Mouse (Mus musculus) lung, embryonic 16.5 days (tissue): ENCODE measurements at regions not wholly inside any gene's neighbourhood (a gene's known extent, or its start where the extent isn't known, plus 50 kb on each side); places are given as distances from the start of the nearest gene placed in this dataset.

Experiments
- ATAC-seq: fragments of 200-750 bp; cut with Nextera tagmentation; 2 replicates; pipeline ENCODE4 v1.8.0; 2017; ENCODE audit warnings: low read depth, mild to moderate bottlenecking, moderate library complexity
- H3K27ac ChIP-seq: fragments of 300-500 bp; sonication (generic); 2 replicates; pipeline ENCODE4 v1.5.1; 2014; ENCODE audit warnings: mild to moderate bottlenecking, control low read depth, low read length
- H3K27me3 ChIP-seq: fragments of 300-500 bp; sonication (generic); 2 replicates; pipeline ENCODE4 v1.6.1; 2014; ENCODE audit warnings: low read depth, low read length, mixed read lengths; ENCODE audit not compliant: control insufficient read depth, insufficient read depth
- H3K36me3 ChIP-seq: fragments of 300-500 bp; sonication (generic); 2 replicates; pipeline ENCODE4 v1.6.1; 2014; ENCODE audit warnings: low read length; ENCODE audit not compliant: control insufficient read depth, insufficient read depth
- H3K4me1 ChIP-seq: fragments of 300-500 bp; sonication (generic); replicated peaks from 2 replicates; pipeline ENCODE4 v1.6.1; 2014; ENCODE audit warnings: low read length, mixed read lengths; ENCODE audit not compliant: control insufficient read depth, insufficient read depth
- H3K4me2 ChIP-seq: fragments of 300-500 bp; sonication (generic); 2 replicates; pipeline ENCODE4 v1.6.1; 2014; ENCODE audit warnings: low read depth, low read length, control low read depth
- H3K4me3 ChIP-seq: fragments of 300-500 bp; sonication (generic); 2 replicates; pipeline ENCODE4 v1.5.1; 2014; ENCODE audit warnings: mild to moderate bottlenecking, low read length, control low read depth
- H3K9ac ChIP-seq: fragments of 300-500 bp; sonication (generic); 2 replicates; pipeline ENCODE4 v1.6.1; 2014; ENCODE audit warnings: low read length, control low read depth
- H3K9me3 ChIP-seq: fragments of 300-500 bp; sonication (generic); 2 replicates; pipeline ENCODE4 v1.6.1; 2016; ENCODE audit warnings: low read length; ENCODE audit not compliant: control insufficient read depth
- WGBS: fragments of 180-500 bp; shearing (Covaris S2); extraction: QIAGEN DNeasy Blood & Tissue Kit; methylation state at CpG from one replicate; pipeline ENCODE4 v1.1.7; 2014; 5-methylcytosine and 5-hydroxymethylcytosine counted together

- Histone ChIP-seq H3K27ac (peak overlapping the region; percentile 64), H3K4me2 (no peak overlapping the region), H3K27me3 (no peaks in the 10 kb centered on the region), H3K9me3 (no peaks in the 10 kb centered on the region), H3K4me3 (no peak overlapping the region), H3K36me3 (no peaks in the 10 kb centered on the region), H3K4me1 (peaks cover 26% of the 10 kb centered on the region), H3K9ac (no peak overlapping the region)
- ATAC-seq: no peak
- 31% methylated on average over 5 of the region's 5 CpGs for WGBS
Measured at GRCm38 (mm10) chr7:129794276-129794675, 202.6 kb downstream of the Wdr11 start.

- no peaks in the 10 kb centered on the region for H3K9me3 ChIP-seq
- H3K4me3 ChIP-seq: no peak overlapping the region
- no peak overlapping the region for H3K9ac ChIP-seq
- peak overlapping the region; percentile 44 for H3K27ac ChIP-seq
- ATAC-seq: no peak
- no peaks in the 10 kb centered on the region for H3K36me3 ChIP-seq
- WGBS: 71% methylated on average over 5 of the region's 5 CpGs
- peaks cover 45% of the 10 kb centered on the region for H3K4me1 ChIP-seq
- H3K4me2 ChIP-seq: no peak overlapping the region
- H3K27me3 ChIP-seq: no peaks in the 10 kb centered on the region
Measured at GRCm38 (mm10) chr7:129798525-129798924, 206.9 kb downstream of the Wdr11 start.

- Histone ChIP-seq H3K9ac (no peak overlapping the region), H3K36me3 (no peaks in the 10 kb centered on the region), H3K27me3 (no peaks in the 10 kb centered on the region), H3K4me3 (no peak overlapping the region), H3K4me2 (no peak overlapping the region), H3K4me1 (peaks cover 43% of the 10 kb centered on the region), H3K9me3 (no peaks in the 10 kb centered on the region), H3K27ac (peak overlapping the region; percentile 87)
- ATAC-seq: peak; percentile 89
- WGBS: 42% methylated on average over 6 of the region's 6 CpGs
Measured at GRCm38 (mm10) chr7:129800461-129800867, 208.8 kb downstream of the Wdr11 start.

- Histone ChIP-seq H3K9ac (no peak overlapping the region), H3K36me3 (no peaks in the 10 kb centered on the region), H3K9me3 (no peaks in the 10 kb centered on the region), H3K4me3 (no peak overlapping the region), H3K4me2 (no peak overlapping the region), H3K27ac (peak overlapping the region; percentile 87), H3K27me3 (no peaks in the 10 kb centered on the region), H3K4me1 (peaks cover 43% of the 10 kb centered on the region)
- peak; percentile 43 for ATAC-seq
- WGBS: 24% methylated on average over 2 of the region's 2 CpGs
Measured at GRCm38 (mm10) chr7:129801431-129801847, 209.8 kb downstream of the Wdr11 start.

GRCm38 (mm10) chr7:129802168-129802567 lies 210.5 kb downstream of the Wdr11 start:
- Histone ChIP-seq H3K4me3 (no peak overlapping the region), H3K36me3 (no peaks in the 10 kb centered on the region), H3K4me1 (peaks cover 43% of the 10 kb centered on the region), H3K9me3 (no peaks in the 10 kb centered on the region), H3K9ac (no peak overlapping the region), H3K27ac (no peak overlapping the region; the same call in none of the 2 replicates), H3K4me2 (no peak overlapping the region), H3K27me3 (no peaks in the 10 kb centered on the region)
- 58% methylated on average over 6 of the region's 6 CpGs for WGBS
- no peak for ATAC-seq

- H3K27ac ChIP-seq: peak overlapping the region; percentile 30; the same call in 1 of the 2 replicates
- no peaks in the 10 kb centered on the region for H3K9me3 ChIP-seq
- no peaks in the 10 kb centered on the region for H3K27me3 ChIP-seq
- 48% methylated on average over 5 of the region's 5 CpGs for WGBS
- H3K4me3 ChIP-seq: no peak overlapping the region
- H3K9ac ChIP-seq: no peak overlapping the region
- no peaks in the 10 kb centered on the region for H3K36me3 ChIP-seq
- peaks cover 31% of the 10 kb centered on the region for H3K4me1 ChIP-seq
- H3K4me2 ChIP-seq: no peak overlapping the region
- ATAC-seq: no peak
Measured at GRCm38 (mm10) chr7:129805340-129805739, 213.7 kb downstream of the Wdr11 start.

- Histone ChIP-seq H3K4me2 (no peak overlapping the region), H3K9ac (no peak overlapping the region), H3K27ac (0 out of 2 replicates have a peak overlapping the region, but pooled peaks have one; percentile 1), H3K9me3 (no peaks in the 10 kb centered on the region), H3K36me3 (no peaks in the 10 kb centered on the region), H3K4me3 (no peak overlapping the region), H3K4me1 (peaks cover 2% of the 10 kb centered on the region; the same call in 1 of the 2 replicates), H3K27me3 (no peaks in the 10 kb centered on the region)
- peak; percentile 66 for ATAC-seq
- WGBS: 17% methylated on average over 9 of the region's 9 CpGs
Measured at GRCm38 (mm10) chr7:129810141-129810540, 218.5 kb downstream of the Wdr11 start.

GRCm38 (mm10) chr7:129810565-129810964 lies 218.9 kb downstream of the Wdr11 start:
- H3K27ac ChIP-seq: peak overlapping the region; percentile 23; the same call in 1 of the 2 replicates

GRCm38 (mm10) chr7:129814149-129814860 lies 222.6 kb downstream of the Wdr11 start:
- no peak overlapping the region for H3K27ac ChIP-seq
- H3K4me3 ChIP-seq: no peak overlapping the region
- no peak overlapping the region for H3K9ac ChIP-seq
- H3K4me2 ChIP-seq: no peak overlapping the region
- no peak for ATAC-seq
- WGBS: 72% methylated on average over 6 of the region's 6 CpGs
- no peaks in the 10 kb centered on the region for H3K27me3 ChIP-seq
- no peaks in the 10 kb centered on the region for H3K4me1 ChIP-seq
- H3K36me3 ChIP-seq: no peaks in the 10 kb centered on the region
- H3K9me3 ChIP-seq: no peaks in the 10 kb centered on the region

More at GRCm38 (mm10) chr7:129810565-129810964, 218.9 kb downstream of the Wdr11 start:
- Histone ChIP-seq H3K4me2 (no peak overlapping the region), H3K36me3 (no peaks in the 10 kb centered on the region), H3K9ac (no peak overlapping the region), H3K4me3 (no peak overlapping the region), H3K27me3 (no peaks in the 10 kb centered on the region), H3K9me3 (no peaks in the 10 kb centered on the region), H3K4me1 (no peaks in the 10 kb centered on the region; the same call in 1 of the 2 replicates)
- 37% methylated on average over 4 of the region's 4 CpGs for WGBS
- peak; percentile 48 for ATAC-seq
